Mouse (Mus musculus): ENCODE measurements around the gene Rbmx. TPM values are rescaled to one million over a fixed set of nuclear protein-coding genes. Genes with fewer than 3 reads are reported as not detected.

Rbmx gene
- polyA plus RNA-seq, 1 experiment from 2014 or later = 116 TPM

- no peak for DNase-seq (ENCODE audit: low spot score)
- Histone ChIP-seq H3K9ac (ENCODE audit: low read length) (no peak overlapping the region), H3K4me1 (replicated peaks; ENCODE audit: control insufficient read depth, insufficient read depth, low read length) (no peaks in the 10 kb centered on the region), H3K27me3 (replicated peaks; ENCODE audit: control insufficient read depth, insufficient read depth, low read length) (no peaks in the 10 kb centered on the region), H3K36me3 (ENCODE audit: control insufficient read depth, insufficient read depth, low read length) (peaks cover 28% of the 10 kb centered on the region), H3K27ac (ENCODE audit: low read depth) (no peak overlapping the region), H3K9me3 (ENCODE audit: control insufficient read depth, low read length) (no peaks in the 10 kb centered on the region), H3K4me2 (ENCODE audit: low read length) (no peak overlapping the region), H3K4me3 (ENCODE audit: low read depth, low read length) (no peak overlapping the region)
- 84% methylated on average over 3 of the region's 3 CpGs for WGBS
- ATAC-seq (replicated peaks; ENCODE audit: low FRiP score, low TSS enrichment, low read depth) = no peak
Observed at GRCm38 (mm10) chrX:57377096-57377495, 15.7 kb downstream of the Rbmx start.

GRCm38 (mm10) chrX:57374029-57374428 is 18.8 kb downstream of the Rbmx start:
- Histone ChIP-seq H3K4me3 (ENCODE audit: low read depth, low read length) (no peak overlapping the region), H3K36me3 (ENCODE audit: control insufficient read depth, insufficient read depth, low read length) (peaks cover 16% of the 10 kb centered on the region), H3K27ac (ENCODE audit: low read depth) (no peak overlapping the region), H3K4me1 (replicated peaks; ENCODE audit: control insufficient read depth, insufficient read depth, low read length) (no peaks in the 10 kb centered on the region), H3K27me3 (replicated peaks; ENCODE audit: control insufficient read depth, insufficient read depth, low read length) (no peaks in the 10 kb centered on the region), H3K9me3 (ENCODE audit: control insufficient read depth, low read length) (no peaks in the 10 kb centered on the region), H3K9ac (ENCODE audit: low read length) (no peak overlapping the region), H3K4me2 (ENCODE audit: low read length) (no peak overlapping the region)
- DNase-seq (ENCODE audit: low spot score) = no peak
- 82% methylated on average over 2 of the region's 2 CpGs for WGBS
- ATAC-seq (replicated peaks; ENCODE audit: low FRiP score, low TSS enrichment, low read depth) = no peak

GRCm38 (mm10) chrX:57373543-57373942 is 19.3 kb downstream of the Rbmx start:
- Histone ChIP-seq H3K9me3 (ENCODE audit: control insufficient read depth, low read length) (no peaks in the 10 kb centered on the region), H3K27me3 (replicated peaks; ENCODE audit: control insufficient read depth, insufficient read depth, low read length) (no peaks in the 10 kb centered on the region), H3K4me2 (ENCODE audit: low read length) (no peak overlapping the region), H3K4me3 (ENCODE audit: low read depth, low read length) (no peak overlapping the region), H3K36me3 (ENCODE audit: control insufficient read depth, insufficient read depth, low read length) (peaks cover 13% of the 10 kb centered on the region), H3K27ac (ENCODE audit: low read depth) (no peak overlapping the region), H3K9ac (ENCODE audit: low read length) (no peak overlapping the region), H3K4me1 (replicated peaks; ENCODE audit: control insufficient read depth, insufficient read depth, low read length) (no peaks in the 10 kb centered on the region)
- ATAC-seq (replicated peaks; ENCODE audit: low FRiP score, low TSS enrichment, low read depth) = no peak
- no peak for DNase-seq (ENCODE audit: low spot score)
- WGBS = 98% methylated on average over 2 of the region's 2 CpGs

- Histone ChIP-seq H3K27me3 (replicated peaks; ENCODE audit: control insufficient read depth, insufficient read depth, low read length) (no peaks in the 10 kb centered on the region), H3K4me2 (ENCODE audit: low read length) (no peak overlapping the region), H3K9ac (ENCODE audit: low read length) (no peak overlapping the region), H3K4me3 (ENCODE audit: low read depth, low read length) (no peak overlapping the region), H3K9me3 (ENCODE audit: control insufficient read depth, low read length) (no peaks in the 10 kb centered on the region), H3K27ac (ENCODE audit: low read depth) (no peak overlapping the region), H3K36me3 (ENCODE audit: control insufficient read depth, insufficient read depth, low read length) (peaks cover 10% of the 10 kb centered on the region; the same call in 1 of the 2 replicates), H3K4me1 (replicated peaks; ENCODE audit: control insufficient read depth, insufficient read depth, low read length) (no peaks in the 10 kb centered on the region)
- ATAC-seq (replicated peaks; ENCODE audit: low FRiP score, low TSS enrichment, low read depth) = no peak
- no peak for DNase-seq (ENCODE audit: low spot score)
- WGBS = 82% methylated on average over 4 of the region's 4 CpGs
Observed at GRCm38 (mm10) chrX:57372965-57373364, 19.9 kb downstream of the Rbmx start.

GRCm38 (mm10) chrX:57364891-57365569 is 27.8 kb downstream of the Rbmx start:
- Histone ChIP-seq H3K27me3 (replicated peaks; ENCODE audit: control insufficient read depth, insufficient read depth, low read length) (no peaks in the 10 kb centered on the region), H3K9ac (ENCODE audit: low read length) (no peak overlapping the region), H3K27ac (ENCODE audit: low read depth) (no peak overlapping the region), H3K36me3 (ENCODE audit: control insufficient read depth, insufficient read depth, low read length) (no peaks in the 10 kb centered on the region), H3K4me2 (ENCODE audit: low read length) (no peak overlapping the region), H3K9me3 (ENCODE audit: control insufficient read depth, low read length) (no peaks in the 10 kb centered on the region), H3K4me3 (ENCODE audit: low read depth, low read length) (no peak overlapping the region), H3K4me1 (replicated peaks; ENCODE audit: control insufficient read depth, insufficient read depth, low read length) (no peaks in the 10 kb centered on the region)
- no peak for DNase-seq (ENCODE audit: low spot score)
- WGBS = 70% methylated on average over 2 of the region's 2 CpGs
- ATAC-seq (replicated peaks; ENCODE audit: low FRiP score, low TSS enrichment, low read depth) = no peak

- Histone ChIP-seq H3K9ac (ENCODE audit: low read length) (no peak overlapping the region), H3K9me3 (ENCODE audit: control insufficient read depth, low read length) (no peaks in the 10 kb centered on the region), H3K4me3 (ENCODE audit: low read depth, low read length) (no peak overlapping the region), H3K27me3 (replicated peaks; ENCODE audit: control insufficient read depth, insufficient read depth, low read length) (no peaks in the 10 kb centered on the region), H3K4me1 (replicated peaks; ENCODE audit: control insufficient read depth, insufficient read depth, low read length) (no peaks in the 10 kb centered on the region), H3K36me3 (ENCODE audit: control insufficient read depth, insufficient read depth, low read length) (no peaks in the 10 kb centered on the region), H3K27ac (ENCODE audit: low read depth) (no peak overlapping the region), H3K4me2 (ENCODE audit: low read length) (no peak overlapping the region)
- DNase-seq (ENCODE audit: low spot score) (no peak), ATAC-seq (replicated peaks; ENCODE audit: low FRiP score, low TSS enrichment, low read depth) (no peak)
- 63% methylated on average over 1 of the region's 1 CpGs for WGBS
Observed at GRCm38 (mm10) chrX:57359316-57359715, 33.5 kb downstream of the Rbmx start.

GRCm38 (mm10) chrX:57339220-57339619 is 53.6 kb downstream of the Rbmx start:
- no peak overlapping the region for H3K4me2 ChIP-seq (ENCODE audit: low read length)
- no peak for DNase-seq (ENCODE audit: low spot score)
- WGBS = 47% methylated on average over 4 of the region's 4 CpGs

GRCm38 (mm10) chrX:57338371-57339211 is 54.2 kb downstream of the Rbmx start, which contains the start of gene Arhgef6:
Arhgef6 (minus strand) TSS chrX:57338729.
- no peak for ATAC-seq (replicated peaks; ENCODE audit: low FRiP score, low TSS enrichment, low read depth)
- 37% methylated on average over 18 of the region's 18 CpGs for WGBS
- no peaks in the 10 kb centered on the region for H3K9me3 ChIP-seq (ENCODE audit: control insufficient read depth, low read length)
- H3K36me3 ChIP-seq (ENCODE audit: control insufficient read depth, insufficient read depth, low read length) = no peaks in the 10 kb centered on the region
- DNase-seq (ENCODE audit: low spot score) = no peak
- no peak within 1 kb of the TSS for H3K9ac ChIP-seq (ENCODE audit: low read length)
- H3K27ac ChIP-seq (ENCODE audit: low read depth) = no peak within 1 kb of the TSS
- H3K4me2 ChIP-seq (ENCODE audit: low read length) = no peak within 1 kb of the TSS
- no peaks in the 10 kb centered on the region for H3K27me3 ChIP-seq (replicated peaks; ENCODE audit: control insufficient read depth, insufficient read depth, low read length)
- no peaks in the 10 kb centered on the region for H3K4me1 ChIP-seq (replicated peaks; ENCODE audit: control insufficient read depth, insufficient read depth, low read length)
- no peak within 1 kb of the TSS for H3K4me3 ChIP-seq (ENCODE audit: low read depth, low read length)

More at GRCm38 (mm10) chrX:57339220-57339619, 53.6 kb downstream of the Rbmx start:
- H3K4me3 ChIP-seq (ENCODE audit: low read depth, low read length) = no peak overlapping the region
- H3K27me3 ChIP-seq (replicated peaks; ENCODE audit: control insufficient read depth, insufficient read depth, low read length) = no peaks in the 10 kb centered on the region
- ATAC-seq (replicated peaks; ENCODE audit: low FRiP score, low TSS enrichment, low read depth) = no peak
- H3K9me3 ChIP-seq (ENCODE audit: control insufficient read depth, low read length) = no peaks in the 10 kb centered on the region
- no peak overlapping the region for H3K27ac ChIP-seq (ENCODE audit: low read depth)
- no peak overlapping the region for H3K9ac ChIP-seq (ENCODE audit: low read length)
- no peaks in the 10 kb centered on the region for H3K4me1 ChIP-seq (replicated peaks; ENCODE audit: control insufficient read depth, insufficient read depth, low read length)
- H3K36me3 ChIP-seq (ENCODE audit: control insufficient read depth, insufficient read depth, low read length) = no peaks in the 10 kb centered on the region

Data from intestine, embryonic 14.5 days (tissue).